Mouse (Mus musculus): ENCODE data around the gene Ninj2.

The Ninj2 gene

DNA sequence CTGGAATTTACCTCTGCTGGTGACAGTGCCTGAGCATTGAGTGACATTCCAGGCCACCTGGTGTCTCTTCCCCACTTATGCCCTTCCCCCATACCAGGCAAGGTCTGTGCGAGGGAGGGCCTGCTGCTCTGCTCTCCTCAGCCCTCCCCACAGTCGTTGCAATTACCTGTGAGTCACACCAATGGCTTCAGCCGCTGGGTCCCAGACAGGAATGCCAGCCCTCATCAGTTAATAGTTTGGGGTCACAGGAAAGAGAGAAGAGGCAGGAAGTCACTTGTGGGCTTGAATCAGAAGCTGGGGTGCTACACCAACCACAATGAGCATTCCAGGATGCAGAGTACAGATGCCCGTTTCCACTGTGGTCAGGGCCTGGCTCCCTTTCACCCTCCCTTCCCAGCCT, 41.6 kb downstream of the Ninj2 start:
- DNase-seq (ENCODE audit: low spot score), result no peak

DNA sequence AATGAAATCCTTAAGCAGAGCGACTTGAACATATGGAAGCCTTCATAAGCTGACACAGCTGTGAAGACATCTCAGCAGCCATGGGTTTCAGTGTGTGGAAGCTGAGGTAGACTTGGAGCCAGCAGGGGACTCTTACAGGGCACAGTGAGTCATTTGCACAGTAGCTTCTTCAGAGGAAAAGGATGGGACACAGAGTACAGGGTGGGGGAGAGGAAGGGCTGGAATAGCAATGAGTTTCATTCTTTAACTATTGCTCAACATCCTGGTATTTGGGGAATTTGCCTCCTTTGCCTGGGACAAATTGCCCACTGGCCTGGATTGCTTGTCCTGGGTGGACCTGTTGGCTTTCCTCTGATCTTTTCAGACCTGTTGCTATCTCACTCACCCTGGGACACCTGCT, 52.3 kb downstream of the Ninj2 start:
- no peak for DNase-seq (ENCODE audit: low spot score)

DNA sequence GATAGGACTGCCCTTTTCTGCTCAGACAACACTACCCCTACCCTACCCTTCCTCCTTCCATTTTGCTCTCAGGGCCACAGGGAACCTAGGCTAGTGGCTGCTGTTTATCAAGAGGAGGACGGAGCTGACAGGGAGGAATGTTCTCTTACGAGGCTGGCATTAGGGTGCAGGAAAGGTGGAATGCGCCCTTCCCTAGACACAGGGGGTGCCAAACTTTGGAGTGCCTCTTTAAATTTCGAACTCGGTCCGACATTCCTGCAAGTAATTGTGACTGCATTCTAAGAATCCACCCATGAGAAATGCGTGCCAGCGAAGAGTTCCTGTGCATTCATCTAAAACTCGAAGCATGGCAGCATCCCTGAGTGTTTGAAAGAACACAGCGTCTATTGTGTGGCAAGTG, 53.5 kb downstream of the Ninj2 start:
- DNase-seq (ENCODE audit: low spot score), result no peak

DNA sequence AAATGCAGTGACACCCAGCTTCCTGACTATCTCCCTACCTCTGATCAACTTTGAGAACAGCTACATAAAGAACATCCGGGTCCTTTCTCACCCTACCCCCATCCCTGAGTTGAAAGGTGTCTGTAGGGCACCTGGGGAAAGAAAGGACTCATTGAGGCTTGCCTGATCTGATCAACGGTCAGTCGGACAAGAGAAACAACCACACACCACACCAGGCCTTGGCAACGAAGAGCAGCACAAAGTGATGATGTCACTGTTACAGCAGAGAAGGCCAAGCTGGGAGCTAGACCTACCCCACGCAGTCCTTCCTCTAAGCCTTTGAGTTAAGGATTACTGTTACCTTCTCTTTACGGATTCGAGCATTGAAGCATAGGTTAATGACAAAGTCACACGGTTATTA, 54.3 kb downstream of the Ninj2 start:
- no peak for DNase-seq (ENCODE audit: low spot score)

DNA sequence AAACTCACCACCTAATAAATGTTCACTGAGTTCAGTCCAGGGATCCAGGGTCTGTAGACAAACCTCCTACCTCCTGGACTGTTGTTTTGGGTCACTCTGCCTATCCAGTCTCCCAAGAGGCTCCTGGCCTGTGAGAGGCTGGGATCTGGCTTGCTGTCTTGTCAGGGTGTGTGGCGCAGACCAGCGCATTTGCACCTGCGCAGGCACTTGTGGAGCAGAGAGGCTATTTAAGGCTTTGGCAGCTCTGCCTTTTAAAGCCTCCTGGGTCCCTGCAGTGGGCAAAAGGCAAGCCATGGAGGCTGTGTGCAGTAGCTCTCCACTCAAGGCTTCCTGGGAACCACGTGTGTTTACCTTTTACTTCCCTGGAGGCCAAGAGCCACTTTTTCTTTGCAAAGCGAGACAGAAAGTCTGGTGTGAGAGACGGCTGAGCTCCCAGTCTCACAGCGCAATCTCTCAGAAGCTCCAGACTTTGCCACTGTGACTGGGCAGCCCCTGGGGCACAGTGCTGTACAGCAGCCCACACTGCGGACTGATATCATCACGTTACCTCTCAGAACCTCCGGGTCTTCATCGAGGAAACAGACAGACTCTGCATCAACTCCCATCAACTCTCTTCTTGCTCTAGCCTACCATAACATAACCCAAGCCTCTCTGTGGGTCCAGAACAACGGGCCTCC, 55.7 kb downstream of the Ninj2 start:
- DNase-seq (ENCODE audit: low spot score), result no peak

DNA sequence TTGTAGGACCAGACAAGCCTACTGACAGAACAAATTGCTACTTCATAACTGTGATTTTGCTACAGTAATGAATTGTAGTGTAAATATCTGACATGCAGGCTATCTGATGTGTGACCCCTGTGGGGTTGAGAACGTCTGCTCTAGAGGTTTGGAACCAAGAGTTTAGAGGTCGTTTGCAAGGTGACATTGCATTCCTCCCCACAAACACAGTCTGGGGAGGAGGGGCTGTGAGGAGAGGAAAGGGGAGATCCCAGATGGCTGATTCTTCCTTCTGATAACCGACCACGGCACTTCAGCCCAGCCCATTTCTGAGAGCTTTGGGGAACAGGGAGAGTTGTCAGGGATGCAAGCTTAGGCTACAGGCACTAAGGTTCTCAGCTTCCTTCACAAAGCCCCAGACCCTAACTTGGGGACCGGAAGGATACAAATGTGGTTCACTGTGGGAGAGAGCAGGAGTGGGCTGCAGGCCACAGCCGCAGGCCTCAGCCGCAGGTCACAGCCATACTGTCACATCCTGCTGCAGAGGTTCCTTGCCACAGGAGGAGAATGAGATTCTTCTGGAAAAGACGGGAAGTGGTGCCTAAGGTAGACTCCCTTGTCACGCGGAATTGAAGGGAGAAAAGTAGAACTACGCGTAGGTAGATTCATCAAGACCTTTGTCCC, 56.4 kb downstream of the Ninj2 start:
- DNase-seq (ENCODE audit: low spot score), result no peak

DNA sequence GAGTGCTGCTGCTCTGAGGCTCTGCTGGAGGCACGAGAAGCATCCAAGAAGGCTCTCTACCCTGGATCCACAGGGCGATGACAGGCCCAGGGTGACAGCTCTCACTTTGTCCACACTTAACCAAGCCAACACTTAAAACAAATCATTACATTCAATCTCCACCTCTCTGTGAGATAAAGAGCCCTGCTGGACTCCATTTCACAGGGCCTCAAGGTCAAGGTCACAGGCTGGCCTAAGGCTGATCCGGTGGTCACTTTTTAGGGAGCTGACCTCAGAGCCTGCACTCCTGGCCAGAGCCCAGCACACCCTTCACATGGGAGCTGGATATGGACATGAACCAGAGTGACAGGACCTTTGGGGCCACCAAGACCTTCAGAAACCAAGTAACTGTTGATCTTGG, 57.1 kb downstream of the Ninj2 start:
- DNase-seq (ENCODE audit: low spot score), result no peak

DNA sequence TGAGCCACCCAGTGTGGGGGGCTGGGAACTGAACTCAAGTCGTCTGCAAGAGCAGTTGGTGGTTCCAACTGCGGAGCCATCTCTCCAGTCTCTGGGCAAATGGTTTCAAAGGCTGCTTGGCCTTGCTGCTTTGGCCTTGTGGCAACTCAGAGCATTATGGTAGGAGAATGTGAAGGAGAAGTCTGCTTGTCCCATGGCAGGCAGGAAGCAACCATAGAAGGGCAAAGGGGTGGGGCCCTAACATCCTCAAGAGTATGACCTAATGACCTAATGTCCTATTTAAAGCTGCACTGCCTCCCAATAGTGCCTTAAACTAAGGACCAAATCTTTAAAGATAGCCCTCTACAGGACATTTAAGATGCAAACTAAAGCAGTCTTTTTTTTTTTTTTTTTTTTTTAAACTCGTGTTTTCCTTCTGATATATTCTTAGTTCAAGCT, 58.5 kb downstream of the Ninj2 start:
- no peak for DNase-seq (ENCODE audit: low spot score)

DNA sequence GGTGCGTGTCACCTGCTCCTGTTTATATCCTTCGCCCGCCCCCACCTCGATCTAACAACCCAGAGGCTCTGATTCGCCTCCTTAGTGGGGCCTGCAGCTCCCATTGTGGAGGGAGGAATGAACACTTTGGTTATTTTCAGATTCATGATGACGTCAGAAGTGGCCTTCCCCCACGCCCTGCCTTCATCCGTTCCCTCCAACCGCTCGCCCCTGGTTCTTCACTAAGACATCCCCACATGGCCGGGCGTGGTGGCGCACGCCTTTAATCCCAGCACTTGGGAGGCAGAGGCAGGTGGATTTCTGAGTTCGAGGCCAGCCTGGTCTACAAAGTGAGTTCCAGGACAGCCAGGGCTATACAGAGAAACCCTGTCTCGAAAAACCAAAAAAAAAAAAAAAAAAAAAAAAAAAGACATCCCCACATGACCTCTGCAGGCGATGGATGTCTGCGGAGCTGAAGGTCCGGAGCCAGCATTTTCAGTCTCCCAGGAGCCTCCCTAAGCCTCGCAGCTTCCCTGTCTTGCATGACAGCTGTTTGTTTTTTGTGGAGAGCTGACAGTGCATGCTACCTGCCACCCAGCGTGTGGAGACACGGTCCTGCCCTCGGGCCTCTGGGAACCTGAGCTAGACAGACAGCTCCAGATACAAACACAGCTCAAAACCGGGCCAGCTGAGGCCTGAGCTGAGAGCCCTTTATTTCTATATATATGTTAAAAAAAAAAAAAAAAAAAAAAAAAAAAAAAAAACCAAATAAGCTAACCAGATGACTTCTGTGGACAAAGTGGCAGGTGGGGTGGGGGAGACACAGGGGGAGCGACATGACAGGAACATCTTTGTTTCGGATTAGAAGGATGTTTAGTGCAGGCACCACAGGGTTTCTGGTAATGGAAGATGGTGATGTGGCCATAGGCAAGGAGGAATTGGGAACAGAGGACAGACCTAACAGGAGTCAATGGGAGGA, 59.9 kb downstream of the Ninj2 start:
- DNase-seq (ENCODE audit: low spot score), result no peak

- peak; percentile 25 for DNase-seq (ENCODE audit: low spot score)
These were observed 61.6 kb downstream of the Ninj2 start for GRCm38 (mm10) chr6:120154526-120155309.

DNA sequence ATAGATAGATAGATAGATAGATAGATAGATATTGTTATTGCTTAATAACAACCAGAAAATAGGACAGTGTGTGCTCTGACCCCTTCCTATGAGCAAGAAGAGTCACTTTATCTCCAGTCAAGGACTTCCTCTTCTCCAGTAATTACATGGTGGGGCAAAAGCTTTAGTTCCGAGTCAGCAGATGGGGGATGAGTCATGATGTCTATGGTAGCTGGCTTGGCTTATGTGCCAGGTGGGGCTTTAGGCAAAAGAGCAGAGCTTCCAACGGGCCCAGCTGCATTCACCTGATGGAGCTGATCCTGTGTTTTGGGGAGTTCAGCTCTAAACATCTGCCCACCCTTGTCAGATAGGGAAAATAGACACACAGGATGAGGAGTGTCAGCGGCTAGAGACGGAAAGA, 62.4 kb downstream of the Ninj2 start:
- no peak for DNase-seq (ENCODE audit: low spot score)

GRCm38 (mm10) chr6:120157479-120157878, 64.3 kb downstream of the Ninj2 start:
- DNase-seq (ENCODE audit: low spot score), result no peak

- DNase-seq (ENCODE audit: low spot score), result no peak
These were observed 66.2 kb downstream of the Ninj2 start for GRCm38 (mm10) chr6:120159133-120159901.

- DNase-seq (ENCODE audit: low spot score), result no peak
These were observed 69.8 kb downstream of the Ninj2 start for GRCm38 (mm10) chr6:120162928-120163327.

GRCm38 (mm10) chr6:120164765-120165164, 71.6 kb downstream of the Ninj2 start:
- no peak for DNase-seq (ENCODE audit: low spot score)

DNA sequence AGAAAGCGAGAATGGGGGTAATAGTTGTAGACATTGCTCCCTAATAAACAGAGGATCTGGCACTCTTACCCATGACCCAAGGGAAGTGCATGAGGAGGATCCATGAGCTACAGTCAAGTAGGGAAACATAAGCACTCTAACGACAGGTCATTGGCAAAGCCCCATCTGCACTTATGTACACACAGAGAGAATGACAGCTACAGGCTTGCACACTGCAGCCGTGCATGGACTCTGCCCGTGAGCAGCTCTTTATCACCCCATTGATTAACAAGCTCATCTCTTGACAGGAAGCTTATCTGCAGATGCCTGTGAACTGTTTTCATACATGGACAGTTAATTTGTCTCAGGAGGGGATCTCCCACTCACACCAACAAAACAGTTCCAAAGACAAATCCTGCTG, 74.4 kb downstream of the Ninj2 start:
- no peak for DNase-seq (ENCODE audit: low spot score)

GRCm38 (mm10) chr6:120172294-120173017, 79.3 kb downstream of the Ninj2 start:
- DNase-seq (ENCODE audit: low spot score), result no peak

- DNase-seq (ENCODE audit: low spot score), result no peak
These were observed 81.0 kb downstream of the Ninj2 start for GRCm38 (mm10) chr6:120174028-120174601.

DNA sequence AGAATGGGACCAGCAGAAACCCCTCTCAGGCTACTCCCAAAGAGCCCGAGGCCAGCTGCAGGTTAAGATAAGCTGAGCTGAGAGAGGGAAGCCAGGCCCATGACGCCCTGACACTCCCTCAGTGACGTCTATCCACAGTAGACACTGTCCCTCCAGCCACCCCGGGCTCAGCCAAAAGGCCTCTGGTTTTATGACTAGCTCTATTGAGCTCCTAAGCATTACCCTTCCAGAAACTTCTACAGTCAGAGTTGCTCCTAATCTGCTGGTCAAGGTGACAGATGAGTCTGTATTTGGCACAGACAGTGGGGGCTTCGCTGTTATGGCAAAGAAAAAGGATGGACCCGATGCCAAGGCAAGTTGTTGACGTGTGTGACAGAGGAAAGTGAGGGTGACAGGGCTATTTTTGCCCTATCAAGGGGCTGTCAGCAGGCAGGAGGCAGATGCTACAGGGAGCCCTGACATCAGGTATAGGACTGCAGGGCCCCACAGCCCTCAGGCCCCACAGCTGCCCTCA, 81.5 kb downstream of the Ninj2 start:
- no peak for DNase-seq (ENCODE audit: low spot score)

DNA sequence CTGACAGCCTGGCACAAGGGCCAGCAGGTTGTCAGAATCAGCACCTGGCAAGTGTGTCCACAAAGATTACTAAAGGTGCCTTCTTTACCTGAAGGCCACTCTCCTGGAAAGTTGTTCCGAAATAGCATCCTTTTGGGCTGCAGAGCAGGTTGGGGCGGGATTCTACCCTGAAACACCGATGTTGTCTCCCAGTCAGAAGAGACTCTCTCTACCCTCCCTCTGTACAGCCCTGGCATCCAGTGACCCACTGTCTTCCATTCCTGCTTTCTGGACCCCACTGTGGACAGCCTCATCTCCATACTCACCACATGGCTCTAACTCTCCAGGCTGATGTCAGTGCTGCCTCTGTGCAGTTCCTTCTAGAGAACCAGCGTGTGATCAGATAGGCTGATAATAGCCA, 82.5 kb downstream of the Ninj2 start:
- no peak for DNase-seq (ENCODE audit: low spot score)

All from embryo, embryonic 10.5 days (tissue).